Mouse (Mus musculus) lung, postnatal 36 days (tissue): ENCODE measurements at regions not wholly inside any gene's neighbourhood (a gene's known extent, or its start where the extent isn't known, plus 50 kb on each side); places are given as distances from the start of the nearest gene placed in this dataset.

Experiments used
- DNase-seq: peaks from one replicate; pipeline ENCODE4 v3.0.0; 2022; ENCODE audit warnings: mixed read lengths

- no peak for DNase-seq
Measured at GRCm38 (mm10) chr14:86443921-86444835, 696.9 kb downstream of the Diaph3 start.

GRCm38 (mm10) chr14:86441895-86442679 is 698.9 kb downstream of the Diaph3 start:
- no peak for DNase-seq

DNA sequence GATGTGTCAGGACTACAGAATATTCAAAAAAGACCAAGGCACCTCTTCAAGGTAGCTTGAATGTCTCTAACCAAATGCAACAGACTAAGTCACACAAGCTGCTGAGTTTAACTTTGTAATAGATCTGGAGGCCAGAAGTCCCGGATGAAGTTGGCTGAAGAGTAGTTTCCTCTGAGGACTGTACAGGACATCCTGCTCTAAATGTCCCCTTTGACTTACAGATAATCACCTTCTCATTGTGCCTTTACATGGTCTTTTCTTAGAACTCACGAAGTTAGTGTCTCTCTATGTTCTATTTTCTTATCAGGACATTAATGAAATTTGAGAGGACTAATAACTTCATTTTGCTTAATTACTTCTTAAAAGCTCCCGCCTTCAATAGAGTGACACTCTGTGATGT is 703.7 kb downstream of the Diaph3 start:
- peak; percentile 8 for DNase-seq

DNA sequence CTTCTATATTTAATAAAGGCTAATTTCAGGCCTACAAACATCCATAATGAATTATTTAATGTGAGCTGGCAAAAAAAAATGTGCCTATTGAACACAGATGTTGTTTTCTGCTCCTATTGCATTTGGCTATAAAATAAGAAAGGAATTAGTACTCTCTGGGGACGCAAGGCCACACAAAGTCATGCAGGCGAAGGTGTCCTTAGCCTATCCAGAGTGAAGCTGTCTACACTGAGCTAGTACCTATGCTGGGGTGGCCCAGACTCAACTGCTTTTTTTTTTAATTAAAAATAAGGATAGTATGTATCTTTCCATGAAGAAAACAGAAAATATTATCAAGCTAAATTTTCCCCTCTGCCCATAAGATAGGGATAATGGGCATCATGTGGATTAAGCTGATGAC is 705.7 kb downstream of the Diaph3 start:
- no peak for DNase-seq

DNA sequence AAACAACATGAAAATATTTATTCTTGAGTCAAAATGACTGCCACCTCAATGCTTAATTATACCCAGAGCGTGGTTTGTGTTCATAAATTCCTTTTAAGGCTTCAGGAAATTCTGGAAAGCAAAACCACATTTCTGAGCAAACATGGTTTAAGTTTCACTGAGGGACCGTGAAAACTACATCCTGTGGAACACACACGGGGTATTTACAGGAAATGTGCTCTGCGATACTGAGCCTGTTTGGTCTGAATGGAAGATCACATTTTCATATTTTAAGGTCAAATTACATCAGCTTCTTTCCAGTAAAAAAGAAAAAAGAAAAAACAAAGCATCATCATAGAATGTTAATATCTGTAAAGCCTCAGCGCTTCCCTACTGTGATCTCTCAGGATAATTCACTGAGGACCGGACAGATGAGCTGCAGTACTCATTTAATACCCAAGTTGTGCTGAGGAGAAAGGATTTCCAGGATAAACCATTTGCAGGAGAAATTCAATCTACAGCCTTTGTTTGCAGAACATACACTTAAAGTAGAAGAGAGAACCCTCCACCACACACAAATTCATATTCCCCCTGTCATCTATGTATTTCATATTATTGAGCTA is 709.7 kb downstream of the Diaph3 start:
- no peak for DNase-seq

- no peak for DNase-seq
Measured at GRCm38 (mm10) chr14:86421881-86422280, 719.2 kb downstream of the Diaph3 start.

DNA sequence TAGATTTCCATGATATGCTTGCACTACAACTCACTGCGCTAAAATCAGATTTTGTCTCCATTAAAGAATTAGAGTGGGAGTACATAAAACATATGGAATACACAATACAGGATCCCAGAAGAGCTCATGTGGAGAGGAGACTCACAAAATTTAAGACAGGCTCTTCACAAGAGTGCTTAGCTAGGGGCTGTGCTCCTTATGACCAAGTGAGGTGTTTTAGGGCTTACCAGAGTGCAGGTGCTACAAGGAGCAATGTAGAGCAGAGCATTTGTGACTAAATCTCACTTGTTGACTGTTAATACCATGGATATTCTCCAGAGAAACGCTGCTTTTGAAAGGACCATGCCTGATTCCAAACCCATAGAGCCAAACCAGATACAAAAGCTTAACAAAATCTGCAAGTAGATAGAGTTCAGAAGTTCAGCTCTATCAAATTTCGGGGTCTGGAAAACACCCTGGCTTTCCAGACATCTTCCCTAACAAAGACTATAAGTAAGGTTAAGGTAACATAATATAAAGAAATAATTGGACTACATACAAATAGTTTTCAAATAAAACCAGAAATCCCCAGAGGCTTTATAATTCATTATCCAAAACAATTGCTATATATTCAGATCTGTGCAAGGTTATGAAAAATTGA is 721.0 kb downstream of the Diaph3 start:
- no peak for DNase-seq

DNA sequence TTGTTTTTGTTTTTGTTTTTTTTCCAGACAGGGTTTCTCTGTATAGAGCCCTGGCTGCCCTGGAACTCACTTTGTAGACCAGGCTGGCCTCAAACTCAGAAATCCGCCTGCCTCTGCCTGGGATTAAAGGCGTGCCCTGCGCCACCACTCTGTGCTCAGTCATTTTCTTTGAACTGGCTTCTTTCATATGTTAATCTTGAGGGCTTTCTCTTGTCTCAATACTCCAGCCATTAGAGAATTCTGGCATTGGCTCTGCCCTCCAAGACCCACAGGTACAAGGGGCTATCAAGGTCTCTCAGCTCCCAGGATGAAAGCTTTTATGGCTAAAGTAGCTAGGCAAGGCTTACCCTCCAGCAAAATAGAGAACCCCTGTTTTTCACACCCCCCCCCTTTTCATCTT is 744.2 kb downstream of the Diaph3 start:
- DNase-seq = no peak

DNA sequence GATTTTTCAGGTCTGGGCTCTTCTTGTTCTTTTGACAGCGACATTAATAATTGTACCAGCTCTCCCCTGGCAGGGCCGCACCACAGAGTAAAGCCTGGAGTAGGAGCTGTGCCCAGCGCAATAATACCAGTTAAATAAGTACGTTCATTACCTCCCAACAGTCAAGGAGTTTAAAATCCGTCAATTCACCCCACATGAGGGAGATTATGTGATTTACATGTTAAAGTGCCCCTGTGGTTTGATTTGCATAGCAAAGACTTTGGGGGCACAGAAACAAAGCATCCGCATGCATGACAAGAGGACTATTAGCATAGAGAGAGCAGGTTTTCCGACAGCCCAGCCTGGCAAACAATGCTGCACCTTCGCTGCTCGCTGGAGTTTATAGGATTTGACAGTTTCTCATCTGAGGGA is 745.1 kb downstream of the Diaph3 start:
- DNase-seq = no peak

DNA sequence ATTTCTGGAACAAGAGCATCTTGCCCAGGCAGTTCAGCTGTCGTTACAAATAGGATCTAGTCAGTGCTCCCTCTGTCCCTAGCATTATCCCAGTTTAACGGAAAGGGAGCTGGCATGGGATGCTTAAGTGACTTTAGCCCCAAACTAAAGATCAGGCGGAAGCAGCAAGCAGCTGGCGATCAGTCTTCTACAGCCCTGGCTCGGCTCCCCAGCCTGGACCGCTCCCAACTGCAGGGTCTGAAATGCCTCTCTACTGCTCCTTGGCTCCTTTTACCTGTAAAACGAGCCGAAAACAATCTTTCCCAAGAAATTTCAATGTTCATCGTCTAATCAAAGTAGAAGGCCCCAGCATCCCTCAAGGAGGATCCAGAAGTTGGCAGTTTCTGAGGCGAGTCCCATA is 745.5 kb downstream of the Diaph3 start:
- DNase-seq = no peak

DNA sequence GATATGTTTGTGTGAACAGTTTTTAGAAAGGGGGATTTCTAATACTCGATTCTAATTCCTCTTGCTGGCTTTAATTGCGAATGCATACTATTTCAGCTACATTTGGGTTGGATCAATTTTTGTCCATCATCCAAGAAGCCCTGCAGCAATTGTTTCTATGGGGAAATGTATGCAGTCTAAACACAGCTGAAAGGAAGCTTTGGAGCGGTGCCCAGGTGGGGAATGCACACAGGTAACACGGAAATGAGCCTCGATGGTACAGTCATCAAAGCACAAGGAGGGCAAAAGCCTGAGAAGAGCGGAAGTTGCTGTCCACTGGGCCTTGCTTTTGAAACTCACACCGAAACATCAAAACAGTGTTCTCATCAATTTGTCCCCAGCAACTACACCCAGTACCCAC is 746.0 kb downstream of the Diaph3 start:
- DNase-seq = no peak

GRCm38 (mm10) chr14:86385136-86385535 is 755.9 kb downstream of the Diaph3 start:
- DNase-seq = no peak

DNA sequence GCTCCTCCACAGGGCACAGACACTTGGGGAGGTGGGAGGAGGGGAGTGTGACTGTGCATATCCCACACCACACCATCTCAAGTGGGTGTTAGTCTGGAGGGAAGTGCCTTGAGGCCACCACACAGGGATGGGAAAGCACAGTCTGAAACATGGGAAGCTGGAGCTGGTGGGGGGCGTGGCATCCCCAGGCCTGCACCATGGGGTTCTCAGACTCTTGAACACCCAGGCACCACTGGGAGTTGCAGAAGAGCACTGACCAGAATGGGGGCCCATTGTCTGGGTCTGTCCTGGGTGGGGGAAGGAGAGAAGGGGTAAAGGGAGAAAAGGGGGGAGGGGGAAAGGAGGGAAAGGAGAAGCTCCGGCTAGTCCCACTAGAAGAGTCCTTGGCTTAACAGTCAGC is 776.0 kb downstream of the Diaph3 start:
- DNase-seq = no peak

DNA sequence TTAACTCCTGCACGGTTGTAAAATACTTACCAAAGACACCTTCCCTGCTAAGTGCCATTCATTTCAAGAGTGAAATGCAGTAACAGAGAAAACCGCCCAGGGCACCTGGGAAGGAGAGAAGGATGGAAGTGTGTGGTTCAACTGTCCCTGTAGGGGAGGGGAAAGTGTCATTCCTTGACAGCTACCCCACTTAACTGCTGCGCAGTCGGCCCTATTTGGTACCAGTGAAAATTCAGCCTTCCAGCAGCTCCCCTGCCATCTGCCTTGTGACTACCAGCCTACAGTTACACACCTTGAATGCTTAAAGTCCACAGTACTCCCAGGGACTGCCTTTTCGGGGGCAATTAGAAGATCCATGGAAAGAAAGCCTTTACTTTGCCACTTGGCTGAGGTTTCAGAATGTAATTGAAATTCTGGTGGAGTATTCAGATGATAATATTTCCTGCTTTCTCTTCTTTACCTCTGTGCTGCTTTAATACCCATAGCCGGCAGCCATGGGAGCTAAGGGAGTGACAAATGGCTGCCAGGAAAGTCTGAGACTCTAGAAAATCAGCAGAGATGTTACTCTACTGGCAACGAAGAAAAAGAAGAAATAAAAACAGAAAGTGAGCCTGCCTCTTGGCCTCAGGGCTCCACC is 780.5 kb downstream of the Diaph3 start:
- DNase-seq = no peak

- no peak for DNase-seq
Measured at GRCm38 (mm10) chr14:86358584-86358983, 782.5 kb downstream of the Diaph3 start.

GRCm38 (mm10) chr14:86350526-86350925 is 790.5 kb downstream of the Diaph3 start:
- no peak for DNase-seq

GRCm38 (mm10) chr14:86339007-86339406 is 802.0 kb downstream of the Diaph3 start:
- DNase-seq = peak; percentile 26

GRCm38 (mm10) chr14:86337052-86337451 is 804.0 kb downstream of the Diaph3 start:
- DNase-seq = no peak

GRCm38 (mm10) chr14:86335284-86335683 is 805.8 kb downstream of the Diaph3 start:
- DNase-seq = no peak

- DNase-seq = peak; percentile 40
Measured at GRCm38 (mm10) chr14:86329176-86329575, 811.9 kb downstream of the Diaph3 start.

DNA sequence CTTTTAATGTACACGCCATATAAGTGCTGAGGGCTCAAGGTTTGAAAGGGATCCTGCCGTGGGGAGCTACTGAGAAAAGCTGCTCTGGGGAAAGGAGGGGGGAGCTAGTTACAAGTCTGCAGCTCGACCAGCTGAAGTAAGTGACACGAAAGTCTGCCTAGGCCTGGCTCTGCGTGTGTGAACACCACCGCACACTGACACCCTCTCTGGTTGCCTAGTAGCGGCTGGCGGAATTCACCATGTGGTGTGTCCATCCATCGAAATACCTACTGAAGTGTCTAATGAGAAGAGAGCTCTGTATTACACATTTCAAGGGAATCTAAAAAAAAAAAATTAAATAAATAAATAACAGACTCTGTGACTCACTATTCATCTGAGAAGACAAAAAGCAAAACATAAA is 813.4 kb downstream of the Diaph3 start:
- no peak for DNase-seq

GRCm38 (mm10) chr14:86322365-86322764 is 818.7 kb downstream of the Diaph3 start:
- peak; percentile 19 for DNase-seq

- no peak for DNase-seq
Measured at GRCm38 (mm10) chr14:86315974-86316373, 825.1 kb downstream of the Diaph3 start.
